Mouse (Mus musculus) frontal cortex, postnatal 25 days (tissue): ENCODE measurements at regions not wholly inside any gene's neighbourhood (a gene's known extent, or its start where the extent isn't known, plus 50 kb on each side); places are given as distances from the start of the nearest gene placed in this dataset.
A peak's percentile ranks its signal among the peaks of the same experiment; 100 is the strongest.

ENCODE experiments used
- DNase-seq, 2 experiments: peaks; one replicate each; pipeline ENCODE4 v3.0.0; 2022; ENCODE audit warnings: low spot score in 2 of 2

- DNase-seq: no peak
These were observed 169.2 kb upstream of the Tbca start for GRCm38 (mm10) chr13:94619511-94619910.

DNA sequence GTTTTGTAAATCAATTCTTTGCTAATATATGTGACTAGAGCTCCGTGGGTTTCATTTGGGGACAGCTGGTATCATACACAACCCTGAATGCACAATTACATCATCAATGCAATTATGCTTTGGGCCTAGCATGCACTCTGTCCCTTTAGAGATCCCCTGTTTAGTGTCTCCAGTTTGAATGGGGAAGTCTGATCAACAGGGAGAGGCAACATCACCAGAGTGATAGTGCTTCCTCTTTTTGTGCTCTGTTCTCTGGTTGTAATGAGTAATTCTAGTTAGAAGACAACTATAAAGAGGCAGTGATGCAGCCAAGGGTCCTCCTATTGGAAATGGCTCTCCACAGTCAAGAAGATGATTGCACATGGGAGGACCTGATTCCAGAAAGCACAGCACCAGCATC is 158.7 kb upstream of the Tbca start:
- DNase-seq: no peak

DNA sequence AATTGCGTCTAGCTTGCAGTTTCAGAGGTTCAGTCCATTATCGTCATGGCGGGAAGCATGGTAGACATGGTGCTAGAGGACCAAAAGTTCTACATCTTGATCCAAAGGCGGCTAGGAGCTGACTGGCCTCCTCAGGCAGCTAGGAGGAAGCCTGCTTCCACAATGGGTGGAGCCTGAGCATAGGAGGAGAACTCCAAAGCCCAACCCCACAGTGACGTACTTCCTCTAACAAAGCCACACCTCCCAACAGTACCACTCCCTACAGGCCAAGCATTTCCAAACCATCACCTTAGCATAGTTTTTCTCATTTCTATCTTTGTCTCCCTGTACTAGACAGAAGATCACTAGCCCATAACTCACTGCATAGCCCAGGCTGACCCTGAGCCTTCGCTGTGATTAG is 158.0 kb upstream of the Tbca start:
- no peak for DNase-seq

- DNase-seq: no peak
These were observed 156.0 kb upstream of the Tbca start for GRCm38 (mm10) chr13:94632730-94633129.

- no peak for DNase-seq
These were observed 148.4 kb upstream of the Tbca start for GRCm38 (mm10) chr13:94640336-94640735.

- DNase-seq: no peak
These were observed 143.2 kb upstream of the Tbca start for GRCm38 (mm10) chr13:94645241-94646206.

- DNase-seq: no peak
These were observed 142.4 kb upstream of the Tbca start for GRCm38 (mm10) chr13:94646326-94646725.

DNA sequence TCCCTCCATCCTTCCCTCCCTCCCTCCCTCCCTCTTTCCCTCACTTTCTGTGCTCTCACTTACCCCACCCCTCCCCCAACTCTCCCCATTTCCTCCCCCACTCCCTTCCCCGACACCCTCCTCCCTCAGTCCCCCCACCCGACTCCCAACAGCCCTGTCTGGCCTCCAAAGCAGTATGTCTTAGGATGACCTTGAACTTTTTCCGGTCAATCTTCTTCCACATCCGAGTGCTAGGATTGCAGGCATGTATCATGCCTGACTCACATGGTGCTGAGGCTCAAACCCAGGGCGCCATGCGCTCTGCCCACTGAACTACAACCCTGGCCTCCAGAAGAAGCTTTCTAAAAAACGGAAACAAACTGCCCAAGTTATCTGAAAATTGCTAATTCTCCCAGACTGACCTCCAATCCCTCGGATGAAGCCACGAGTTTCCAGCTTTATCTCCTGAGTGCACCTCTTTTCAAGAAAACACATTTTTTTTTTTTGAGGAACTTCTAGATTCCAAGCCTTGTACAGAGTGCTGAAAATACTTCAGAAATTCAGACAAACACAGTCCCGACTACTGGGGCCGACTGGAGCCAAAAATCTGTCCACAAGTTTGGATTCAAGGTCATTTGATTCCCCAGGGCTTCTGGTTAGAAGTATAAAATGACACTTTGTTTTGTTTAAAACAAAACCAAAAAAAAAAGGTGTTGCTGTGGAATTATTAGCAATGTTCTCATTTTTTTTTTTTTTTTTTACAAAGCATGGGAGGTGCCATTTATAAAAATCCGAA is 141.7 kb upstream of the Tbca start:
- no peak for DNase-seq

DNA sequence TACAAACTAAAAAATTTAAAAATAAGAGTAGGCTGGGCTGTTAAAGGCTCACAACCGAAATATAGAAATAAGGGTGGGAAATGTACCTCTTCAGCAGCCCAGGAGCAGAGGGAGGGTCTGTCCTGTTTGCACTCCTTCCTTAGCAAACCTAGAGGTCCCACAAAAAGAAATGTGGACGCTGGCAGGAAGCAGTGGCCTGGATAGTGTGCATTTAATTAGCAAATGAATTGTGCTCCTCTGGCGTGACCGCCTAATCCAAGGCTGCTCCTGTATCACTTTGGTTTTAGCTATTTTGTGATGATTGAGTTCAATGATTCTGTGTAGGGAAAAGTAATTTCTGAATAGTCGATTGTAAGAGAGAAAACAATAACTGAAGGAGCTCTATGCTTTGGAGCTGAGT is 141.1 kb upstream of the Tbca start:
- DNase-seq: no peak

DNA sequence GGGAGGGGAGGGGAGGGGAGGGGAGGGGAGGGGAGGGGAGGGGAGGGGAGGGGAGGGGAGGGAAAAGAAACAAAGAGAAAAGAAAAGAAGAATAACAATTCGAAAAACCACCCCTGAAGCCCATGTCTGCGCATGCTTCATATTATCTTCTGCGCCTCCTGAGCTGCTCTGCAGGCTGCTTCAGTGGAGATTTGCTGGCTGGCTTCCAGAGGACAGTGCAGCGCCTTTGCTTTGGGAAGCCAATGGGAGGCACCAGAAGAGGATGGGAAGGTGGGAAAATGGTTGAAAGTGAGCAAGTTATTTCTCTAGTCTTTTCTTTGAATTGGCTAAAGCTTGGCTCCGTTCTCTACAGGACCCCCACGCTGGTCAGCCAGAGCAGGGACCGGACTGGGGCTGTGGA is 137.8 kb upstream of the Tbca start:
- DNase-seq: no peak

GRCm38 (mm10) chr13:94667604-94668003 is 121.1 kb upstream of the Tbca start:
- no peak for DNase-seq

- no peak for DNase-seq
These were observed 120.4 kb upstream of the Tbca start for GRCm38 (mm10) chr13:94668276-94668675.

DNA sequence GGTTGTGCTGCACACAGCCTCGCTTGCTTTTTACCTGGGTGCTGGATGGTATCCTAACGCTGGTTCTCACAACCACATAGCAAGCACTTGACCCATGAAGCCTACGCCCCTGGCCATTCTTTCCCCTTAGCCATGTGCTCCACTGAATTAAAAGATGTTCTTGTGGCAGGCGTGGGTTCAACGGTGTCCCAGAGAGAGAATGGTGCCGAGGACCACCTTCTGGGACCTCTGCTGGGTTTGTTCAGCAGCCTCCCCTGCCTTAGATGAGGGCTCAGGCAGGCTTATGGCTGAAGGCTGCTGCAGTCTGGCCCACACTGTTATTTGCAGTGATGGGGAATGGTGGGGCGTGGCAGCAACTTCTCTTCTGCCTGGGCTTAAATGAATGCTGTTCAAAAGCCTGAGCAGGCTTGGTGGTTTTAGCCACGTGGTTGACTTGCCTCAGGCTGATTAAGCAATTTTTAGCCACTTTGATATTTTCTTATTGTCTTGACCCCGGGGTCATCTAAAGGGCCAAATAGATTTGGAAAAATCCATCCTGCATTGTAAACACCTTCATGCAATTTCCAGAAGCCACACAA is 119.5 kb upstream of the Tbca start:
- DNase-seq: no peak

- DNase-seq: no peak
These were observed 118.4 kb upstream of the Tbca start for GRCm38 (mm10) chr13:94670266-94670665.

- no peak for DNase-seq
These were observed 117.7 kb upstream of the Tbca start for GRCm38 (mm10) chr13:94670961-94671360.

- DNase-seq: no peak
These were observed 108.1 kb upstream of the Tbca start for GRCm38 (mm10) chr13:94680492-94681168.

- DNase-seq: no peak
These were observed 107.1 kb upstream of the Tbca start for GRCm38 (mm10) chr13:94681606-94682005.

- no peak for DNase-seq
These were observed 103.5 kb upstream of the Tbca start for GRCm38 (mm10) chr13:94685191-94685590.

DNA sequence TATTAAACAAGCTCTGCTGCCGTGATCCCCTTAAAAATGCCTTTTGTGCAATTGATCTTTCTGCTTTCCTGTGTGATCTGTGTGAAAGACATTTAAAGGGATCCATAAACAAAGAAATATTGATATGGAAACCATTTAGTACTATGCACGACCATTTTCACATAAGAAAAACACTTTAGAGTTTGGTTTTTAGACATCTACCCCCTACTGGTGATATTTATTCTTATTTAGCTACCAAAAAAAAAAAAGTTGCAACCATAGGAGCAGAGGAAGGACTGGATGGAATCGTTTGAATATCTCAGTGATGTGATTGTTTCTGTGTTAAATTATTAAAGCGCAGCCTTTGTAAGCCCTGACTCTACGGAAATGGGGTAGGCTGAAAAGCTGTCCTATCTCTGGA is 101.4 kb upstream of the Tbca start:
- no peak for DNase-seq

DNA sequence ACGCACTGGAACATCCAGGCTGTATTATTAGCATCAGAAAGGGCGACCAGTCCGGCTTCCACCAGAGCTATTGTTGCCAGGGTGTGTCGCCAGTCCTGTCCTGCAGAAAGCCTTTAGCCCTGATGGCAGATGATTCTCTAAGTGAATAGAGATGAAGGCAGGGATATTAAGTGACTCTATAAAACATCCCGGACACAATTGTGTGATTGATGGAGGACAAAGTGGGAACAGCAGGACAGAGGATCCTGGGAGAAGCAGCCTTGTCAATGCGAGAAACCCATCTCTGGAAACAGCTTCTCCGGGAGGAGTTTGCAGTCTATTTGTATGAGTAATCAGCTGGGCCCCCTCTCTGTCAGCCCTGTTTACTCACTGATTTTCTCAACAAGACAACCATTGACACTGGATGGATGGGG is 82.1 kb upstream of the Tbca start:
- DNase-seq: no peak

GRCm38 (mm10) chr13:94707371-94708280 is 81.1 kb upstream of the Tbca start:
- DNase-seq: peak; percentile 5 to 12
